Mouse (Mus musculus): Measurements from ENCODE around the gene Marveld3.

DNA sequence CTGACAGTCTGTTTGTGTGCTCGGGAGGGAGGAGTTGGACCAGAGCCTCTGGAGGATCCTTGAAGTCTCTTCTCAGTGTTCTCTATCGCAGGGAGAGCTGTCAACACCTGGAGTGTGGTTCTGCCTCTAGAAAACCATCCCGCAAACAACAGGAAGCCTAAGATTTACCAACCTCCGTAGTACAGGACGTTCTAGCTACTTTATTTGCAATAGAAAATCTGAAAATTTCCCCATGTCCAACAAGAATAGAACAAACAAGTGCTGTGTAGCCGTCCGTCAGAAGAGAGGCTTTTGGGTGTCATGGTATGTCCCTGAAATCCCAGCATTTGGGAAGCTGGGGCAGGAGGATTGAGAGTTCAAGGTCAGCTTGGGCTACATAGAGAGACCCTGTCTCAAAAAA lies 25.8 kb upstream of the Marveld3 start:
- TF ChIP-seq CTCF (IDR thresholded peaks at IDR 0.05; ENCODE audit: borderline replicate concordance, control insufficient read depth, extremely low read depth, insufficient read depth, low read length, poor library complexity) (no peak), POLR2A (IDR thresholded peaks at IDR 0.05; ENCODE audit: control insufficient read depth, extremely low read depth, insufficient read depth, low read length, poor library complexity) (no peak)
